Mouse (Mus musculus): Measurements from ENCODE around the gene Tanc2.

The Tanc2 gene

GRCm38 (mm10) chr11:105927065-105928030, 337.6 kb downstream of the Tanc2 start:
- DNase-seq, result peak; percentile 92

- no peak for DNase-seq
Observed at GRCm38 (mm10) chr11:105928171-105928570, 338.4 kb downstream of the Tanc2 start.

GRCm38 (mm10) chr11:105931380-105931779, 341.6 kb downstream of the Tanc2 start:
- DNase-seq, result no peak

- DNase-seq, result peak; percentile 74
Observed at GRCm38 (mm10) chr11:105933746-105934145, 344.0 kb downstream of the Tanc2 start.

- peak; percentile 28 for DNase-seq
Observed at GRCm38 (mm10) chr11:105934303-105934711, 344.5 kb downstream of the Tanc2 start.

- DNase-seq, result no peak
Observed at GRCm38 (mm10) chr11:105934816-105935215, 345.0 kb downstream of the Tanc2 start.

GRCm38 (mm10) chr11:105935496-105935895, 345.7 kb downstream of the Tanc2 start:
- DNase-seq, result no peak

GRCm38 (mm10) chr11:105936200-105936599, 346.4 kb downstream of the Tanc2 start:
- peak; percentile 78 for DNase-seq

- no peak for DNase-seq
Observed at GRCm38 (mm10) chr11:105936974-105937373, 347.2 kb downstream of the Tanc2 start.

GRCm38 (mm10) chr11:105938771-105939170, 349.0 kb downstream of the Tanc2 start:
- no peak for DNase-seq

- DNase-seq, result no peak
Observed at GRCm38 (mm10) chr11:105941973-105942372, 352.2 kb downstream of the Tanc2 start.

GRCm38 (mm10) chr11:105943133-105944102, 353.6 kb downstream of the Tanc2 start:
- peak; percentile 85 for DNase-seq

GRCm38 (mm10) chr11:105944126-105944621, 354.4 kb downstream of the Tanc2 start:
- DNase-seq, result peak; percentile 90

GRCm38 (mm10) chr11:105944770-105945672, 355.2 kb downstream of the Tanc2 start:
- DNase-seq, result peak; percentile 91

GRCm38 (mm10) chr11:105946694-105947154, 356.9 kb downstream of the Tanc2 start:
- DNase-seq, result peak; percentile 67

- DNase-seq, result peak; percentile 33
Observed at GRCm38 (mm10) chr11:105948255-105948654, 358.5 kb downstream of the Tanc2 start.

- peak; percentile 56 for DNase-seq
Observed at GRCm38 (mm10) chr11:105950519-105950918, 360.7 kb downstream of the Tanc2 start.

GRCm38 (mm10) chr11:105951601-105952044, 361.8 kb downstream of the Tanc2 start:
- DNase-seq, result no peak

GRCm38 (mm10) chr11:105952111-105952510, 362.3 kb downstream of the Tanc2 start:
- DNase-seq, result no peak

GRCm38 (mm10) chr11:105952911-105953386, 363.2 kb downstream of the Tanc2 start, which contains the start of gene Cyb561:
Gene Cyb561 (minus strand): TSS chr11:105953336.
- no peak for DNase-seq

- DNase-seq, result peak; percentile 74
Observed at GRCm38 (mm10) chr11:105953402-105953801, 363.6 kb downstream of the Tanc2 start.
